Mouse (Mus musculus) retina, postnatal 7 days (tissue): ENCODE data around the gene Sh3rf1.
A peak's percentile ranks its signal among the peaks of the same experiment; 100 is the strongest.

Experiments used
- DNase-seq: peaks from one replicate; pipeline ENCODE4 v3.0.0-alpha.2; 2012; ENCODE audit warnings: low read depth, low spot score

Gene Sh3rf1

DNA sequence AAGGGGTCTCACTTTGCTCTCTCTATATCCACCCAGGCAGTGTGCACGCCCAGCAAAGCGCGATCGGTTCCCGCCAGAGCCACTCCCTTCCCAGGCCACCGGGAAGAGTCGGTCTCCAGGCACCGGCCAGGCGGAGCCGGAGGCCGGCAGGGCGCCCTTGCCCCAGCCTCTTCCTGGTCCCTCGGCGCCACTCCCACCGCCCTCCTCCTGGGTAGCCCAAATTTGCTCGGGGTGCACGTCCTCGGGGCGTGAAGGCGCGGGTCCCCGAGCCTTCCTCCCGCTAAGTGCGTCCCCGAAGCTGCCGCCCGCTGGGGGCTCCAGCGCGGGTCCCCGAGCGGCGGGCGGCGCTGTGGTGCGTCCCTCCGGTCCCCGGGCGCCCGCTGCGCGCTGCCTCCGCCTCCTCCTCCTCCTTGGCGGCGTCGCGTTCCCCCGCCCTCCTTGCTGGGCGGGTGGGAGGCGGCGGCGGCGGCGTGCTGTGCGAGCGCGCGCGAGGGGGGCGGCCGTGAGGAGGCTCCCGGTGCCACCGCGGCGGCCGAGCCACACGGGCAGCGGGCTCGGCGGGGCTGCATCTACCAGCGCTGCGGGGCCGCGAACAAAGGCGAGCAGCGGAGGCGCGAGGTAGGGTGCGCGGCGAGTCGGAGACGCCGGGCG, at the start of gene Sh3rf1:
Gene Sh3rf1 (plus strand): TSS at position 144 of the 651 bp plus-strand sequence.
- peak; percentile 77 for DNase-seq

DNA sequence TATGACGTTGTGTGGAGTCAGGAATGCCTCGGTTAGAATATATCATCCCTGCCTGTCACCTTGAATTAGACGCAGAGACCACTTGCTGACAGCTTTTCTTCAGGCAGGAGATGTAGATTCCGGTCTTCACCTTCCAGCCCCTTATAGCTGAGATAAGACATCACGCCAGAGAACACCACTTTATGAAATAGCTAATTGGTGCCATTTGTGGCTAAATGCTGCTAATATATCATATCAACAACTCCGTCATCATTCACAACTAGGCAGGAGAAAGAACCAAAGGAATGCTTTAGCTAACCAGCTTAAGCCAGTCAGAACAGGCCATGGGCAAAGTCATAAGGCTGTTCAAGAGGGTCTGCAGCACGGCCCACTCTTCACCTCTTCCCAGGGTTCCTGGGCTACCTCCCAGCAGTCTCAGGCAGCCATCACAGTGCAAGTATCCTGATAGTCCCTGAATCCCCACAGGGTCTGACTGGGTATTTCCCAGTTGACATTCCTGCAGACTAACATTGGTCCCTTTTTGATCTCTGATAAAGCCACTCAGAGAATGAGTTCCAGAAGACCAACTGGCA, 49.7 kb upstream of the Sh3rf1 start:
- DNase-seq = no peak

DNA sequence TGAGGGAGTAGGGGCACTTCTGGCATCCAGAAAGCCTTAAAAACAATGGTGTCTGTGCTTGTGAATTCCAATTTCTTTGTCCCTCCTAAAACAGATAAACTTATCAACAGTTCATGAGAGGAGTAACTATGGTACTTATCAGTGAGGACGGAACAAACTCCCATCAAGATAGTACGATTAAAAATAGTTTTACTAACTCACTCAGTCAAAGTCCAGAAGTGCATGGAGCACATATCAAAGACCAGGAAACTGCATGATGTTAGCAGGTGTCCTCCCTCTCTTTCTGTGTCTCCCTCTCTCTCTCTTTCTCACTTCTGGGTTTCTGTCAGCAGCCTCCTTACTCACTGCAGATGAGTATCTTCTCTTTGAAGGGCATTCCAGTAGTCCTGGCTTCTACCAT, 47.8 kb upstream of the Sh3rf1 start:
- no peak for DNase-seq

DNA sequence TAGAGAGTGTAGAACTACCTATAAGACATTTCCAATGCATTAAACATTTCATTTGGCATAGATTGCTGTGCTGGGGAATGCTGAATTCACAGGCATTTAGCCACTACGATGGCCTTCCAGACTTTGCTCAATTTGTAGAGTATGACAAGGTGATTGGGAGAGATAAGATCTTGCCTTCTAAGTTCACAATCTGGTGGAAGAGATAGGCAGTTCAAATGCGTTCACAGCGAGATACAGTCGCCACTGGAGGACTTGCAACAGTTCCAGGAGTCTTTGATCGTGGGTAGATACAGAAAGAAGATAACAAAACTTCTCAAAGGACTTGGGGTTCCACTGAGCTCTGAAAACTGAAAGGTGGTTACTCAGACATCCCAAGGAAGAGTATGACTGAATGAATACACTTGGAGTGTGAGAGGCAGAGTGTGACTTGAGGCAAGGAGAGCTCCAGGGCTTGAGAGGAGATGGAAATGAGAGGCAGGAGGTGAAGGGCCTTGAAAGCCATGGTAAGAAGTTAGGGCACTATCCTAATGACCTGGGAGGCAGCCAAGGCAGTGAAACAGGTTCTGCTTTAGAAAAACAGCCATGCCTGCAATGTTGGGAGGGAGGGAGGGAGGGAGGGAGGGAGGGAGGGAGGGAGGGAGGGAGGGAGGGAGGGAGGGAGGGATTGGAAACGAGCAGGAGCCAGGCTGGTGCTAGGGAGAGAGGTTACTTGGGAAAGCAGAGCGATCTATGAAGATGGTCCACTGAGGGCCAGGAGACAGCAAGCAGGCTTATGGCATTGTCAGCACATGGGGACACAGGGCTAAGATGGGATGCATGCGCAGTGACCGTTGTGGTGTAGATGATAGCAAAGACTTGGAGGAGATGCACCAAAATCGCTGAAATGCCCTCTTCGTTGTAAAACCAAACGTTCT, 45.7 kb upstream of the Sh3rf1 start:
- DNase-seq = no peak

DNA sequence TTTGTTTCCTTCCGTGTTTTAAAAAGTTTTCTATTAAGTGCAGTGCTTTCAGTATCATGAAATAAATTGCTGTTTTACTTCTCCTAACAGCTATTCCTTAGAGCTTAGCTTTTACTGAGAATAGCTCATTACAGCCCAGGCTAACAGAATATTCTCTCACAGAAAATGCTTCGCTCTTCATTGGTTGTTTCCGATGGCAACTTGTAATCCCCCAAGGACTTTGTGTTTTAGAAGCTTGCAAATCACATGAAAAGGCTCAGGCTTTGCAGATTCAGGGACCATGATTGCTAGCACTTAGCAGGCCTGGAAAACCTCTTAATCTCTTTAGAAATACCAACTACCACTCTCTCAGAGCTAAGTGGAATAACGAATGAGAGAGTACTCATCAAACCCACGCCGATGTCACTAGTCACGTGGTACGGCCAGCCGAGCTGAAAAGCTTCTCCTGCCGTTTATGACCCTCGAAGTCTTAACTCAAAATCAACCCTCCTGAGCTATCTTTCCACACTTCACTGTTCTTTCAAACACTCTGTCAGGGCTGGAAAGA, 45.0 kb upstream of the Sh3rf1 start:
- no peak for DNase-seq

DNA sequence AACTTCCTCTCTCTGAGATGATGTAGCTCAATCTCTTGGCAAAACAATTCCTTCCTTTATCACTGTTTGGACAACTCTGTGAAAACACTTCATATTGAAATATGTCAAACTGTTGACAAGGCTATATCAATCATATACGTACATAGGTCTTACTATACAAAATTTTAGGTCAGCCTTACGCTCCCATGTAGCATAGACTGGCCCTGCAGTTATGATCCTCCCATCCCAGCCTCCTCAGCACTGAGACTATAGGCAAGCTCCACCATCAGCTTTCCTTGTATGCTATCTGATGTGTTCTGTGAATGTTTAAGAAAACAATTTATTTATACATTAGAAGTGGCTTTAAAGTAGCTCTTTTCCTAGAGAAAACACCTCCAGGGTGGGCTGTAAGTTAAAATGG, 42.1 kb upstream of the Sh3rf1 start:
- DNase-seq = no peak

DNA sequence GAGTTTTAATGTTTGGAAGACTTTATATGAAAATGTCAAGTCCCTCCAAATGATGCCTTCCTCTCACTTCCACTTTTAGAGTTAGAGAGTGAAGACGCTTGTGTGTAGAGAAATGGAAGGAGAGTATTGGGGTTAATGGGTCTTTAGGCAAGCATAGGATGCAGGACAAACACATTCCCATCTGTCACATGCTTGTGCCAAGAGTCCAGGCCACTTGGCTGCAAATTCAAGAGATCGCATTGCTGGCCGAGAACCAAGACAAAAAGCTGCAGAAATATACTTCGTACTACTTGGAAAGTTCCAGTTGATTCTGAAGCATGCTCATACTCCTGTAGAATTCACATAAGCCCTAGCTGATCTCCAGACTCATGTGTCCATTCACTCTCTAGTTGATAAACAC, 41.7 kb upstream of the Sh3rf1 start:
- no peak for DNase-seq

DNA sequence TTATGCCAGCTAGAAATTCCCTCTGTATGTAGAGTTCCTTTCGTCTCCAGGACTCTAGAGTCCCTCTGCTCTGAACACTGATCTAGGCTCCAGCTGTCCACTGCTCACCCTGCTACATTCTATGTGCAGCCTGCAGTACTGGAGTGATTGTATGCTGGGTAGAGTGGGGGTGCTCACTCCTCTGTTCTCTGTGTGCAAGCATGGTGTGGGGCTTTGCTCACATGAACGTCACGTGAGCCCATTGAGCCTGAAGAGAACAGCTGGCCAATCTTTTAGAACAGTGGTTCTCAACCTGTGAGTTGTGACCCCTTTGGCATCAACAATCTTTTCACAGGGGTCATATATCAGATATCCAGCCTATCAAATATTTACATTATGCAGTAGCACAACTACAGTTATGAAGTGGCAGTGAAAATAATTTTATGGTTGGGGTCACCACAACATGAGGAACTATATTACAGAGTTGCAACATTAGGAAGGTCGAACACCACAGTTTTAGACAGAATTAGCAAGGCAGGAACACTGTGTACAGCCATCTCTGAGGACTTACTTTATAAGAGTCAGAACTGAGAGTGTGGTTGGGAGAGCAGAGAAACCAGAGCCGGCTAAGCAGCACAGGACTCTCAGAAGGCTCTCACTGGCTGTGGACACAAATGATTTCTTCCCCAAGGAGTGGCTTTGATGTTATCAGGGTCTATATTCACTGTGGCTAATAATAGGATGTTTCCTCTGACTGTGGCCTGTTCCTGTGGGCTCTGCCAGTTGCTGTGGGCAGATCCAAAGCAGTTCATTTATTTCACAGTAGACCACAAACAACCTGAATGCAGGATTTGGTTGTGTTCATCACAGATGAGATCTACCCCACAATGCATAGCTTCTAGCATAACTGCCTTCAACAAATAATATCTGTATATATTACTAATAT, 38.1 kb upstream of the Sh3rf1 start:
- DNase-seq = no peak

DNA sequence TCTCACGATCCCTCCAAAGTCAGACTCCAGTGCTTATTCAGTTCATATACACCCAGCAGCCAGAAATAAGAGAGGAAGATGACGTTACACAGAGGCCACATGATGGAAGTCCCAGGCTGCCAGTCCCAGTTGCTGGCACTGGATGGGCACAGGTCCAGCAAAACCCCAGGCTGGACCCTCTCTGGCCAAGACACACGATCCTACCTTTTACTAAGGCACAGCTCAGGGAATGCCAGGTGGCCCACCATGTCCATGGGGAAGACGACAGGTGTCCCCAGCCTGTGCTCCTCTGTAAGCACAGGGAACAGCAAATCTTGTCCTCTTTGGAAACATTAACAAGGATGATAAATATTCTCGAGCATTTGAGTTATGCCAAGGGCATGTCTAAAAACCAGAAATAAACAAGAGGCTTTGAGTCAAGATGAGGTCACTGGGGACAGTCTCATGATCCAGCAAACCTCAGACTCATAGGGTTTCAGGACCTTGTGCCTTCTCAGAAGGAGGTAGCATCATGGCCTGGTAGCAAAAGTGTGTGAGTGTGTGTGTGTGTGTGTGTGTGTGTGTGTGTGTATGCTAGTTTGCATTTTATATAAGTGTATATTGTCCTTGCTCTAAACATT, 29.3 kb upstream of the Sh3rf1 start:
- no peak for DNase-seq

DNA sequence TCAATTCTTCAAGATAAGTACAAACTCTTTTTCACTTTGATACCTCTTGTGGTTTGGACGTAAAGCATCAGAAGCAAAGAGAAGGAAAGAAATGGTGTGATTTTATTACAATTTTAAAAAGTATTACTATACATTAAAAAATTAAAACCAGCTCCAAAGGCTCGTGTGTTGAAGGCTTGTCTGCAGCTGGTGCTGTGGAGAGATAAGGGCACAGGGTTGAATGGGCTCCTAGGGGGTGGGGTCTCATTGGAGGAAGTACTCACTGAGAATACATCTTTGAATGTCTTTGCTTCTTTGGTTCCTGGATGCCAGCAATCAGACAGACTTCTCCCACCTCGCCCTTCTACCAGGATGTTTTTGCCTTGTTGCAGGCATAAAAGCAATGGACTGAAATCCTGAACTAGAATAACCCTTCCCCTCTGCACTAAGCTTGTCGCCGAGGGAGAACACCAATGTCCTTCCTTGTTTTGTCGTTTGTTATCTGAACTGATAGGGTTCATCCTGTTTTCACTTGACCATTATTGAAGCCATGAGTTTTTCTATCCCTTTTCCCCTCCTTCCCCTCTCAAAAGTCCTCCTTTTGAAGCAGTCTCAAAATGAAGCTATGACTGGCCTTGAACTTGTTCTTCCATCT, 23.3 kb upstream of the Sh3rf1 start:
- no peak for DNase-seq

DNA sequence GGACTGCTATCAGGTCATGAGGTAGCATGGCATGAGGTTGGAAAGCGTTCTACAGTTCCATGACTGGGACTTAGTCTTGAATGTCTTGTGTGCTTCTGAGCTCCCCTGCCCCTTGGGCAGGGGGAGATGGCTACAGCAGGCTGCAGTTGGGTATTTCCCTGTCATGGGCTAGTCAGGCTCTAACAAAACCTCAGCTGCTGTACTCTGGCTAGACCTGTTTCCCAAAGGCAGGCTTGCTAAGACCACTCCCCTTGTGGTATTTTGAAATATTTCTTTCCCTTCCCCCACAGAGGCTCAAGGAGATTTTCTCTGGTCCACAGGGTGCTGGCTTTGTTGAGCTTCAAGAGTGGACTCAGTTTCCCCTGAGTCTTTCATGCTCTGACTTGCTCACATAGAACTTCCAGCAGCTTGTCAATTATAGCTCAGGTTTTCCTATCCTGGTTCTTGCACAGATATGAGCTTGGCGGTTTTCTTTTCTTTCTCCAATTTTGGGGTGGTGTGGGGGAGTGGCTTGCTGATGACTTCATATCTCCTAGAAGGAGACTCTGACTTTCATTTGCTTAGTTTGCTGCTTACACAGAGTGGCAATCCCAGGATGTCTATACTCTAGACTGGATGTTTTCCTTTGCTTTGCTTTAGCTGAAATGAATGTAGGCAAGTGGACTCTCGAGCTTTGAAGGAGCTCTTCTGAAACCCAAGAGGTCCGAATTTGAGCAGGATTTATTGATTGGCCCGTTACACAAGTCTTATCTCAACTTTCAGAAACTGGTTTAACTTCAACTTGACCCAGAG, 20.4 kb upstream of the Sh3rf1 start:
- no peak for DNase-seq

DNA sequence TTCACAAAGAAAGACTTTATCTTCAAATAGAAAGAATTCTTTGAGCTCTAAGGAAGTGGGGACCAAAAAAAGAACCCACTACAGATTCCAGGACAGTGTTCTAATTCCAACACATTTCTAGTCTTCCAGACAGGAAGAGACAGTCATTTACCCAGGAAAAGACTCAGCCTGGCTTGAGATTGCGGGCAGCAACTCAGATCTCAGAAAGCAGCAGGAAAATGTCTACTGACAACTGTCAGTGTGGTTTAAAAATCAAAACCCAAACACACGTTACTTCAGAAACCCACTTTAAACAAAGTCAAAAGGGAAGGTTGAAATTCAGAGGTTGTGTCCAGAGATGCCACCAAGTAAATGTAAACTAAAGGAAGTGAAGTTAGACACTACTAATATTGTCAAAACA, 16.8 kb upstream of the Sh3rf1 start:
- DNase-seq = no peak

DNA sequence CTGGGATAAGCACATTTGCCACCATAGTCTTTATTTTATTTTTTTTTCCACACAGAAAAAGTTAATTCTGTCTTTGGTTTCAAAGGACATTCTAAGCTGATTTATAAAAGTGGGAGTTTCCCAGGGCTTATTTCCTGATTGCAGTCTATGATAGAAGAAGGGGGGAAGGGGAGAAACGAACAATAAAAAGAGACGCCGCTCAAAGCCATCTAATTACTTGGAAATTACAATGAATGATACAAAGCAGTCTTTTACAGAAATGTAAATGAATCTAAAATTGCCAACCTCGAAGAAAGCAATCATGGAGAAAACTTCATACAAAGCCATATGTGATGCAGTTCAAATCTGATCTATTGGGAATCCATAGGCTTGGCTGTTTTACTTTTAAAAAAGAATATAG, 16.0 kb upstream of the Sh3rf1 start:
- DNase-seq = no peak

DNA sequence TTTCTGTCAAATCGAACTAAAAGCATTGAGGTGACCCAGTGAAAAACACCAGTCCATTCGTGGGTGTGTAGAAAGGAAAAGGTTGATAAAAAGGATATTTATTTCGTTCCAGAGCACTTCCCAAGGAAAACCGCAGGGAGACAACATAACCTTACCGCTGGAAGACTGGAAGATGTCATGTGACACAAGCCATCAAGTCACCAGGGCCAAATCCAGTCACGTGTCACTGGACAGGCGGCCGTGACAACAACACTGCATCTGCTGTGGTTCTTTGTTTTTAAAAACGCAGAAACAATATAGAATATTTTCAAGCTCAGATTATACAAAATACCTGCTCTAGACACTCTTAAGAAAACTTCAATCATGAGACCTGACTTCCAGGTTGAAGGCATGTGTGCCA, 15.0 kb upstream of the Sh3rf1 start:
- no peak for DNase-seq

DNA sequence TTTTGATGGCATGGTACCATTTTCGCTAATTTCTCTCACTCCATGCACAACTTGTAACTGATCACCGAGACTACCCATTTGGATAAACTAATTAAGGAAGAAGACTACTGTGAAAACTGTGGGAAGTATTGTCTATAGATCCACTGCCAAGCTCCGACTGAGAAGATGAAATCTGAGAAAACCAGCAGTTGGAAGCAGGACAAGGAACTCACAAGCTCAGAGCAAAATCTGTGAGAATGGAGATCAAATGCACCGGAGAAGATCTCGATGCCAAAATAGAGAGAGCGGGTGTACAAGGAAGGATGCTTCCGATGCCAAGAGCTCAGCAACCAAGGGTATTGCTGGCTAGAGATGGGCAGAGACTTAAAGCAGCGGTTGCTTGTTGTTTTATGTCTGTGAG, 12.8 kb upstream of the Sh3rf1 start:
- no peak for DNase-seq

DNA sequence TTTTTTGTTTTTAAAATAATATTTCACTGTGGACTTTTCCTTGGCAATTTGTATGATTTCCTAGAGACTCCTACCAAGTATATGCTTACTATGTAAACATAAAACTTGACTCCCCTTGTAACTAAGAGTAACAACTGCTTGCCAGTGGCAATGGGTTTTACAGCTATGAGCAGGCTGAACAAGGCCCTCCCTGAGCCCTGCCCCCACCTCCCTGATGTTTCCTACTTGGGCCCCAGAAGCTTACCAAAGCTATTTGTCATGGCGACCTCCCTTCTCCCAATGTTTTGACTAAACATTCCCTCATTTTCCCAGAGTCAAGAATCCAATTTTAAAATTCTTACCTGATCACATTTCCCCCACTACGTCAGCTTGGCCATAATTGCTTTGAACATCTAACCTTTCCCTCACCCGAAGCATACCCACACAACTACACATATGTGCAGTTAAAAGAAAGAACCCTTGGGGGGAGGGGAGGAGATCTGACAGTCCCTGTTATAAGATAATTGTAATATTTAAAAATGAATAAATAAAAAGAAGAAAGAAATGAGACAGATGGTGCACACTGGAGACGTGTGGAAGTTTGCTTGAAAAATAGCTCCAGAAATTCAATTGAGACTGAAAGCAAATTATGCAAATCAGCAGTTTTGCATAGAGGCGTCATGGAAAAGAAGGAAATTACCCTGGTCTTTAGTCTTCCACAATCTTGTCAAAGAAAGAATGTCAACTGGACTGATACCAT, 8.4 kb upstream of the Sh3rf1 start:
- no peak for DNase-seq

DNA sequence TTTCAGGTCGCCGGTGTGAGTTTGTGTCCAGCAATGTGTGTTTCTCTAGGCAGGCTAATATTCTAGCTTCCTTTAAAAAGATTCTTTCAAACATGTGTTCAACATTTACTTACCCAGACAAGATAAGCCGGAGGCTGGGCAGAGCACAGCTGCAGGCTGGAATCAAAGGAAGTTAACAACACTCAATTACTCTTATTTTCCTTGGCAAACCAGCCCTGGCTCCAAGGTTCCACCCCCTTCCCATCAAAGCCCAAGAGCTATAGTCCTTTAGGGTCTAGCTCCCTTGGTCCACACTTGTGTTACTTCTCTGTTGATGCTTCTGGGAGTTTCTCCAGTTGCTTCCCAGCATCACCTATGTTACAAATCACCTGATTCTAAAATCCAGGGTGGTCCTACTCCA, 6.7 kb upstream of the Sh3rf1 start:
- no peak for DNase-seq

DNA sequence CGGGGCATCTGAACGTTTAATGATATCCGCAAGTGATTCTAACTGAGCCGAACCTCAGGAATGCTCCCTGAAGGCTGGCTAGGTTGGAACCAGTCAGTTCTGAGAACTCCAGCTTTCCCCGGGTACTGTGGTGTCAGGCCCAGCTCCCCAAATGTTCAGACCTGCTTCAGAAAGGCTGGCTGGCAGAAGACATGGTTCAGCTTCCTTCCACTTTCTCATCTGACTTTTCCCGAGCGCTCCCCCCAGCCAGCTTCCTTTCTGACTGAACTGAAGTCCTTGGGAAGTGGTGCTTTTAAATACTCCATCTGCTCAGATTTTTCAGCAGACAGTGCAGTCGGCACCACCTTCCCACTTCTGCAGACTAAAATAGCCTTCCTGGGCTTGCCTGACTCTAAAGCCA, 6.2 kb upstream of the Sh3rf1 start:
- no peak for DNase-seq

DNA sequence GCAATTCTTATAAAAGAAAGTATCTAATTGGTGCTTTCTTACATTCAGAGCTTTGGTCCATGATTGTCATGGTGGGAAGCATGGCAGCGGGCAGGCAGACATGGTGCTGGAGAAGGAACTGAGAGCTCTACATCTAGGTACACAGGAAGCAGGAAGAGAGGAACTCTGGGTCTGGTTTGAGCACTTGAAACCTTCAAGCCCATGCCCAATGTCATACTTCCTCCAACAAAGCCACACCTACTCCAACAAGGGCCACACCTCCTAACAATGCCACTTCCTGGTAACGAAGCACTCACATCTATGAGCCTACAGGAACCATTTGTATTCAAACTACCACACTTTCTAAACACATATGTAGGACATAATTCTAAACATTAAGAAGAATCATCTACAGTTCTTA, 5.2 kb upstream of the Sh3rf1 start:
- DNase-seq = no peak
